Mouse (Mus musculus): ENCODE results near the gene Ctnna3. TPM values are rescaled to one million over a fixed set of nuclear protein-coding genes. Genes with fewer than 3 reads are reported as not detected.

Ctnna3 gene
- polyA plus RNA-seq, 1 experiment = 3.0 TPM

DNA sequence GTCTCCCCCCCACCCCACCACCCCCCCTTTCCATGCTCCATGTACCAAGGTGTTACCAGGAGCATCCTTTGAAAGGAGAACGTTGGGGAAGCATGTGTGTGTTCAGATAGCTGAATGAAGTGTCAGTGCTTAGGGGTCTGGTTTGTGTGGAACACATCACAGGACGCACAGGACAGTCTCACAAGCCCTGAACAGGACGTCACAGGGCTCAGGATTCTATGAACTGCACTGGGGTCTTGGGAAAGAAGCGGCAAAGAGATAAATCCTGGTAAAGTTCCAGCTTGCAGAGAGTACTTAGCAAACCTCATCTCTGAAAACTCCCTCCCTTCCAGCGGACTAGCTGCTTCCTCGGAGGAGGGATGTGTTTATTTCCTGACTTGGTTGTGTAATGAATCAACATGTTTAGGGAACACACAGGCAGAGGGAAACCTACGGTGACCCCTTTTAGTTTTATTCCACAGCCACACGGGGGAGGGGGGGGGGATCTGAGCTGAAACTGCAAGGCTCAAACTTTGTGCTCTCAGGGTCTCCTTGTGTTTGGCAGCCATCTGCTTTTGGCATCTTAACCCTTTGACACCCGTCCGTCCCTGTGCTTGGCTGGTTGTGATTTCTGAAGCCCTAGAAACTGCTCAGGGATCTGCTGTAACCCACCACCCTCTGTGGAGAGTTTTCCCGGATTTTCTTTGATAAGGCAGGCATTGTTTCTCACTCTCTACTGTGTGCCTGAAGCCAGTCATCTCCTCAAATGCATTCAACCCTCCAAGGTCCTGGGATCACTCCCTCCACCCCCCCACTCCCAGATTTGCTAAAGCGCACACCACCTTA, 656.9 kb downstream of the Ctnna3 start:
- no peaks in the 10 kb centered on the region for H3K27me3 ChIP-seq (ENCODE audit: control insufficient read depth, insufficient read depth, low read length)
- H3K27ac ChIP-seq (ENCODE audit: insufficient read depth, low read length) = peak overlapping the region; percentile 86
- H3K4me1 ChIP-seq (ENCODE audit: control insufficient read depth, insufficient read depth, low read length) = peaks cover 3% of the 10 kb centered on the region; the same call in 1 of the 2 replicates
- 2% methylated on average over 12 of the region's 12 CpGs for WGBS
- TF ChIP-seq POLR2A (IDR thresholded peaks at IDR 0.05; ENCODE audit: borderline replicate concordance, insufficient read depth, low read length) (no peak), CTCF (IDR thresholded peaks at IDR 0.05; ENCODE audit: borderline replicate concordance, insufficient read depth, low read depth, low read length) (no peak)
- peak; percentile 50 to 65 for DNase-seq
- H3K4me3 ChIP-seq (replicated peaks; ENCODE audit: insufficient read depth, low read depth, low read length) = peak overlapping the region; percentile 78

- Histone ChIP-seq H3K4me1 (ENCODE audit: control insufficient read depth, insufficient read depth, low read length) (peaks cover under 1% of the 10 kb centered on the region; the same call in 1 of the 2 replicates), H3K4me3 (replicated peaks; ENCODE audit: insufficient read depth, low read depth, low read length) (peak overlapping the region; percentile 78), H3K27me3 (ENCODE audit: control insufficient read depth, insufficient read depth, low read length) (no peaks in the 10 kb centered on the region), H3K27ac (ENCODE audit: insufficient read depth, low read length) (peak overlapping the region; percentile 76)
- DNase-seq = peak in 1 of 2 experiments; percentile 58
- WGBS = 1% methylated on average over 12 of the region's 12 CpGs
- no peak for TF ChIP-seq CTCF (IDR thresholded peaks at IDR 0.05; ENCODE audit: borderline replicate concordance, insufficient read depth, low read depth, low read length)
- TF ChIP-seq POLR2A (IDR thresholded peaks at IDR 0.05; ENCODE audit: borderline replicate concordance, insufficient read depth, low read length) = no peak
Measured at GRCm38 (mm10) chr10:64087521-64087920, 657.6 kb downstream of the Ctnna3 start.

DNA sequence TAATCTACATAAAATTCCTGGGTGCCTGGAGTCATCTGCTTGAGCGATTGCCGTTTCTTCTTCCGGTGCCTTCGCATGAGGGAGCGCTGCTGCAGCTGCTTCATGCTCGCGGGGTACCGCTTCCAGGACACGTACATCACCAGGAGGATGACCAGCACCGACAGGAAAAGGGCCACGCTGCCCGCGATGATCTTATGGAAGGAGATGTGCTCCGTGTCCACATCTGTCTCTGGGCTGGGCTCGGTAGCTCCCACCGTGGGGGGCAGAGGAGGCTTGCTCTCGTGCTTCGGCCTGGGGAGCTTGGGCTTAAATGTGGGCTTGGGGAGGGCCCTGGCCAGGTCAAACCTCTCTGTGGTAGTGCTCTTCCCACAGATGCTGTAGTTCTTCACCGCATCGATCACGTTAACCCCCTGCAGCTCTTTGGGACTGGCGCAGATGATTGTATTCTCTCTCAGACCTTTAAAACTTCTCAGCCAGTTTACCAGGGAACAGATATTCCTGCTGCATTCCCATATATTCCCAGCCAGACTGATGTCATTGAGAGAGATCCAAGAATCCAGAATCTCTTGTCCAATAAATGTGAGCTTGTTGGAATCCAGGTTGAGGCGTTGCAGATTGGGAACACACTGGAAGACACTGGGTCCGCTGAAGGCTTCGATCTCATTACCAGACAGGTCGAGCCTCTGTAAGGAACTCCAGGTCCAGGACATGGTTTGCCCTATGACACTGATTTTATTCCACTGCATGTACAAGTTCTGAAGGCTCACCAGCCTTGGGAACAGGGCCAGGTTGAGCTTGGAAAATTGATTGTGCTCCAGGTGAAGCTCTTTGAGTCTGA, 658.3 kb downstream of the Ctnna3 start:
- Histone ChIP-seq H3K4me1 (ENCODE audit: control insufficient read depth, insufficient read depth, low read length) (no peaks in the 10 kb centered on the region), H3K4me3 (replicated peaks; ENCODE audit: insufficient read depth, low read depth, low read length) (peak overlapping the region; percentile 78), H3K27ac (ENCODE audit: insufficient read depth, low read length) (peak overlapping the region; percentile 76), H3K27me3 (ENCODE audit: control insufficient read depth, insufficient read depth, low read length) (no peaks in the 10 kb centered on the region)
- 2% methylated on average over 26 of the region's 26 CpGs for WGBS
- no peak for TF ChIP-seq CTCF (IDR thresholded peaks at IDR 0.05; ENCODE audit: borderline replicate concordance, insufficient read depth, low read depth, low read length)
- peak; percentile 30; the same call in 1 of the 2 replicates for TF ChIP-seq POLR2A (IDR thresholded peaks at IDR 0.05; ENCODE audit: borderline replicate concordance, insufficient read depth, low read length)
- DNase-seq = peak; percentile 78 to 80

- Histone ChIP-seq H3K27me3 (ENCODE audit: control insufficient read depth, insufficient read depth, low read length) (no peaks in the 10 kb centered on the region), H3K4me1 (ENCODE audit: control insufficient read depth, insufficient read depth, low read length) (no peaks in the 10 kb centered on the region), H3K4me3 (replicated peaks; ENCODE audit: insufficient read depth, low read depth, low read length) (peak overlapping the region; percentile 78), H3K27ac (ENCODE audit: insufficient read depth, low read length) (peak overlapping the region; percentile 76)
- WGBS = 6% methylated on average over 19 of the region's 19 CpGs
- no peak for TF ChIP-seq CTCF (IDR thresholded peaks at IDR 0.05; ENCODE audit: borderline replicate concordance, insufficient read depth, low read depth, low read length)
- TF ChIP-seq POLR2A (IDR thresholded peaks at IDR 0.05; ENCODE audit: borderline replicate concordance, insufficient read depth, low read length) = no peak
- DNase-seq = peak in 1 of 2 experiments; percentile 43
Measured at GRCm38 (mm10) chr10:64088774-64089460, 659.0 kb downstream of the Ctnna3 start.

GRCm38 (mm10) chr10:64089680-64090460, 660.0 kb downstream of the Ctnna3 start, which contains the start of gene Lrrtm3:
Gene Lrrtm3 (minus strand): TSS chr10:64090277.
- TF ChIP-seq POLR2A (IDR thresholded peaks at IDR 0.05; ENCODE audit: borderline replicate concordance, insufficient read depth, low read length) (peak; percentile 95), CTCF (IDR thresholded peaks at IDR 0.05; ENCODE audit: borderline replicate concordance, insufficient read depth, low read depth, low read length) (peak; percentile 61; the same call in 1 of the 2 replicates)
- WGBS = 1% methylated on average over 22 of the region's 22 CpGs

DNA sequence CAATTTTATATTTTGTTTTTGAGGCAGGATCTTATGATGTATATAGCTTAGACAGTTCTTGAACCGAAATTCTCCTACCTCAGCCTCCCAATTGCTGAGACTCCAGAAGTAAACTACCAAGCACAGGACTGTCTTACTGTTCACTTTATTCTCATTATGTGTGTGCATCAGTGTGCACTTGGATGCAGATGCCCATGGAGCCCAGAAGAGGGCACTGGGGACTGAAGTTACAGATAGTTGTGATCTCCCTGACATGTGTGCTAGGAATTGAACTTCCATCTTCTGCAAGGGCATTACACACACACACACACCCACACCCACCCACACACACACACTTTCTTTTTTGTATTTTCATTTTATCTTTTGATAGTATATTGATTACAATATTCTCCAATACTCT, 666.6 kb downstream of the Ctnna3 start:
- TF ChIP-seq POLR2A (IDR thresholded peaks at IDR 0.05; ENCODE audit: borderline replicate concordance, insufficient read depth, low read length) (no peak), CTCF (IDR thresholded peaks at IDR 0.05; ENCODE audit: borderline replicate concordance, insufficient read depth, low read depth, low read length) (peak; percentile 40; the same call in 1 of the 2 replicates)
- 98% methylated on average over 1 of the region's 1 CpGs for WGBS
- H3K27ac ChIP-seq (ENCODE audit: insufficient read depth, low read length) = no peak overlapping the region
- no peak overlapping the region for H3K4me3 ChIP-seq (replicated peaks; ENCODE audit: insufficient read depth, low read depth, low read length)
- no peak for DNase-seq
- H3K4me1 ChIP-seq (ENCODE audit: control insufficient read depth, insufficient read depth, low read length) = no peaks in the 10 kb centered on the region
- no peaks in the 10 kb centered on the region for H3K27me3 ChIP-seq (ENCODE audit: control insufficient read depth, insufficient read depth, low read length)

More at GRCm38 (mm10) chr10:64089680-64090460, 660.0 kb downstream of the Ctnna3 start, which contains the start of gene Lrrtm3:
- Histone ChIP-seq H3K27me3 (ENCODE audit: control insufficient read depth, insufficient read depth, low read length) (no peaks in the 10 kb centered on the region), H3K4me1 (ENCODE audit: control insufficient read depth, insufficient read depth, low read length) (no peaks in the 10 kb centered on the region), H3K4me3 (replicated peaks; ENCODE audit: insufficient read depth, low read depth, low read length) (peak within 1 kb of the TSS; percentile 78), H3K27ac (ENCODE audit: insufficient read depth, low read length) (peak within 1 kb of the TSS; percentile 76)
- peak; percentile 93 to 95 for DNase-seq
